Mouse (Mus musculus) MN1 (cell line): ENCODE measurements around the gene Ech1.

ENCODE experiments used
- DNase-seq: peaks from one replicate; pipeline ENCODE4 v3.0.0-alpha.2; 2016; ENCODE audit warnings: low spot score

The Ech1 gene

DNA sequence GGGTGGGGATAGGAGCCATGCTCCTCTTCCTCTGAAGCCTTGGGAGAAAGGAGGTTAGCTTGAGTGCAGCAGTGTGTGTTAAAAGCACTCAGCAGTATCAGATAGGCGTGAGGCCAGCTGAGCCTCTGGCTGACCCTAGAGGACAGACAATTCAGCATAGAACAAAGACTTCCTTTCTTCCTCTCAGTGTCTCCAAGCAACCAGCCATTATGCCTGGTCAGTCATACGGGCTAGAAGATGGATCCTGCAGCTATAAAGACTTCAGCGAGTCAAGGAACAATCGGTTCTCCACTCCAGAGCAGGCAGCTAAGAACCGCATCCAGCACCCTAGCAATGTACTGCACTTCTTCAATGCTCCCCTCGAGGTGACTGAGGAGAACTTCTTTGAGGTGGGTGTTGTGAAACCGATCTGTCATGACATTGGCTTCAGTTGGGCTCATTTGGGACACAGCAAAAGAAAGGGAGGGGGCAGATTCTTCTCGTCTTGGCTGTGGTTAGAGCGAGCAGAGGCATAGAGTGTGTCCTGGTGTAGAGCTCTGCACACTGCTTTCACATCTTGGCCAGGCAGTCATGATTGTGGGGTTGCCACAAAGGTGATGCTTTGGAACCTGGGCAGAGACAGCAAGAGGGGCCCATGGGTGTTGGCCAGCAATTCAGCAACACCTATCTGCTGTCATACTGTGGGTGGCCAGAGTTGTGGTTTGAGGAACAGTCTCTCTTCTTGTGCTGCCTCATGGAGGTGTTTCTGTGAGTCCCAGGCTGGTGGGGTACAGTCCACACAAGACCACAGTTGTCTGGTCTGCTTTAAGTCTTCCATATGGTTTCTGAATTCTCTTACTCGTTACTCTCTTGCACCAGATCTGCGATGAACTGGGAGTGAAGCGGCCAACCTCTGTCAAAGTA is 4.4 kb upstream of the Ech1 start:
- DNase-seq: peak; percentile 91

DNA sequence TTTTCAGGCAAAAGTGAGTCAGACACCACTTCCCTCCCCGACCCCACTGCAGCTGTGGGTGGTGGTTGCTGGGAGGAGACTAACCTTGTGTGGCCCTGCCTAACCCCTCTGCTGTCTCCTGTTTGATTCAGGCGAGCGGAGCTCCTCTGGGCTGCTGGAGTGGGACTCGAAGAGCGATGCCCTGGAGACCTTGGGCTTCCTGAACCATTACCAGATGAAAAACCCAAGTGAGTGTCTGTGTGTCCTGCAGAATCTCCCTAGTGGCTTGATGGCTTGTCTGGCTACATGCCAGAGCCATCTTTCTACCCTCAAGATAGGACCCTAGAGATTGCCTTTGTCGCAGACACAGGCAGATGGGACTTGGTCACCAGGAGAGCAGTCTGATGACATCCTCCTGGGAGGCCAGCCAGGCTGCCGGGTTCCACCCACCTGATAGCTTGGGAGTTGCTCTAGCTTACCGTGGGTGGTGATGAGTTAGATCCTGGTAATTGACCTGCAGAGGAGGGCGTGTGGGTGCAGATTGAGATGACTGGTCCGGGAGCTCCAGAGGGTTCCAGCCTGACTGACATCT is 3.7 kb upstream of the Ech1 start:
- DNase-seq: peak; percentile 88

DNA sequence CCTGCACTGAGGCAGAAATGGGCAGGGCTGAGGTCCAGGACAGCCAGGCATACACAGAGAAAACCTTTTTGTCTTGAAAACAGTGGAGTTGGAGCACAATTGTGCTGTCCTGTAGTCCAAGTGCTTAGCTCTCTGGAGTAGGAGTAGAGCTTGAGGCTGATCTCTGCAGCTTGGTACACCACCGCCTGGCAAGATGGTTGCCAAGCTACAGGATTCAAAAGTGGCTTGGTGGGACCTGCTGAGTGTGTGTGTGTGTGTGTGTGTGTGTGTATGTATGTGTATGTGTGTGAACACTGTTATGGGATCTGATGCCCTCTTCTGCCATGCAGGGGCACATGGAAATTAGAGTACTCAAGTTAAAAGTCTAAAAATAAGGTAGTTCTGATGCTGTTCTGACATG is 2.5 kb upstream of the Ech1 start:
- DNase-seq: no peak

DNA sequence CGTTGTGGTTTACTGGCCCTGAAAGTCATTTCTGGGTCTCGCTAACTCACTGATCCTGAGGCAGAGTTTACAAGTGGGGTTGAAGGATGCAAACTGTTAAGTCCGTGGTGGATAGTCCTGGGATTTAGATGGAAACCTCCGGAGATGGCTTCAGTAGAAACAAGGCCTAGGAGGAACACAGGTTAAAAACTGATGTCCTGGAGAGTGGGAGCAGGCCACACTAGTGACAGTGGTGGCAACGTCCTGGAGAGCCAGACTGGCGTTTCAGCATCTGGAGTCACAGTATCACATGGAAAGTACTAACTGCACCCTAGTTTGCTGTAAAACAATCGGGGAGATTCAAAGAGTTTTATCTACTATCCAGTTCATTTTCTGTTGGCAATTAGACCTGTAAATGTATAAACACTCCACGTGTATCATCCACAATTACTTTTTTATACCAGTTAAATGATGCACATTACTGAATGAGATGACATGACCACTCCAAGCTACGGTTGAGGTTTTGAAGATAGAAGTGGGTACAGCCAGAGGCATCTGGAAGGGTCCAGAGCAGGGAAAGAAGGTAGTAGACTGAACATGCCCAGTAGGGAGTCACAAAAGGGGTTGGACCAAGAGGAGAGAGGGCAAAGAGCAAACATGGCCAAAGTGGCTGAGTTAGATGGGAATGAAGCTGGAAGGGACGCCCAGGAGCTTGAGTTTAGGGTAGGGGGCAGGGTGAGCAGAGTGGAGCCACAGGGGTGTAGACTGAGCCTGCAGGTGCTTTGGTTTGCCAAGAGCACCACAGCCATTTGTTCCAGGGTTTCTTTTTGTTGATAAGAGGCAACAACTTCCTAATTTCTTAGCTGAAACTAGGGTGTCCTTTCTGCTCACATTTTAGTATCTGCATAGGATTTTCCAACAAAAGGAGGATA is 1.8 kb upstream of the Ech1 start:
- DNase-seq: no peak

DNA sequence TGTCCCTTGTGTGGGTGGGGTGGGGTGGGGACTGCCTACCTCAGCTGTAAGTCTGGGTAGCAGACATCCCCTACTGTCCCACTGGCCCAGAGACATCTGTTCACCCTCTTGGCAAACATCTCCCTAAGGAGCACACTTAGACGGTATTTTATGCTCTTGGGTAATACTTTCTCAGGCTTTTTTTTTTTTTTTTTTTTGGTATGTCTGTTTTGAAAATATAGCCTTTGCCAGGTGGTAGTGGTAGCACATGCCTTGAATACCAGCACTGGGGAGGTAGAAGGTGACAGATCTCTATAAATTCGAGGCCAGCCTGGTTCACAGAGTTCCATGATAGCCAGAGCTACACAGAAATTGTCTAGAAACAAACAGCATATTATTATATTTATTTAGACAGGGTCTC is 1.1 kb upstream of the Ech1 start:
- no peak for DNase-seq

DNA sequence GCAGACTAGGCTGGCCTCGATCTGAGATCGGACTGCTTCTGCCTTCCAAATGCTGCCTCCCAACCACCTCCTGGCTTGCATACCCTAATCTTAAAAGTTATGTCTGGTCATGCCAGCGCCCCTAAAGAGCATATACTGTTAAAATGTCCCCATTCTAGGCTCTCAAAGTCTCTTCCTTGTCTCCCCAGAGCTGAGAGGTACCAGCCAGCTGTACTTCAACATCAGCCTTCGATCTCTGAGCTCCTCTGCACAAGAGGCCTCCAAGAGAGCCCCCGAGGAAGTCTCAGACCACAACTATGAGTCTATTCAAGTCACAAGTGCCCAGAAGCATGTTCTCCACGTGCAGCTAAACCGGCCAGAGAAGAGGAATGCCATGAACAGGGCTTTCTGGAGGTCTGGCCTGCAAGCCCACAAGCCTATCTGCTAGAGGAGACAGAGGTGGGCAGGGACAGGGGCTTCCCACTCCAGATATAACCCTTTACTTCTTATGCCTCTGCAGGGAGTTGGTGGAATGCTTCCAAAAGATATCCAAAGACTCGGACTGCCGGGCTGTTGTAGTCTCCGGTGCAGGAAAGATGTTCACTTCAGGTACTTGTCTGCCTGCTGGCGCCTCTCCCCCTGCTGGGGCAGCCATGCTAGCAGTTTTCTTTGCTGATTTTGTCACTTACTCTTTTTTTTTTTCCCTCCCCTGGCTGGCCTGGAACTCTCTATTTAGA is 827 bp downstream of the Ech1 start:
- DNase-seq: peak; percentile 41

DNA sequence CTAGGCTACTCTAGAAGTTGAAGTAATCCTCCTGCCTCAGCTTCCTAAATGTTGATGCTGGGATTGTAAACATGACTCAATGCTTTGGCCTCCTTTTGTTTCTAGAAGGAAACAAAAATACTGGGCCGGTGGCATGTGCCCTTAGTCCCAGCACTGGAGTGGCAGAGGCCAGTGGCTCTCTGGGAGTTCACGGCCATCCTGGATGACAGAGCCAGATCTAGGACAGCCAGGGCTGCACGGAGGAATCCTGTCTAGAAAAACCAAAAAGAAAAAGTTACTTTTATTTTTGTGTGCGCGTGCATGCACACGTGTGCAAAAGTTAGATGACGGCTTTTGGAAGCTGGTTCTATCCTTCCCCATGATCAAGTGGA is 1.4 kb downstream of the Ech1 start:
- no peak for DNase-seq

DNA sequence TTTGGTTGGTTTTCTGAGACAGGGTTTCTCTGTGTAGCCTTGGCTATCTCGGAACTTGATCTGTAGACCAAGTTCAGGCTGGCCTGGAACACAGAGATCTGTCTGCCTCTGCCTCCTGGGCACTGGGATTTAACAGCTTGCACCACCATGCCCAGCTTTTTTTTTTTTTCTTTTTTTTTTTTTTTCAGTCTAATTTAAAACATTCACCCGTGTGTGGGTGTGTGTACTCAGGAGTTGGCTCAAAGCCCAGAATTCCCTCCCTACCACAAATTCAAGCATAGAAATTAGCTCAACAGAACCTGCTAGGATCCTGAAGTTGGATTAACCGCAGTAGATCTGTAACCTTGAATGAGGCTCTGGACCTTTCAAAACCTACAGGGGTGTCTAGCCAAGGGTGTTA is 2.3 kb downstream of the Ech1 start:
- peak; percentile 91 for DNase-seq

DNA sequence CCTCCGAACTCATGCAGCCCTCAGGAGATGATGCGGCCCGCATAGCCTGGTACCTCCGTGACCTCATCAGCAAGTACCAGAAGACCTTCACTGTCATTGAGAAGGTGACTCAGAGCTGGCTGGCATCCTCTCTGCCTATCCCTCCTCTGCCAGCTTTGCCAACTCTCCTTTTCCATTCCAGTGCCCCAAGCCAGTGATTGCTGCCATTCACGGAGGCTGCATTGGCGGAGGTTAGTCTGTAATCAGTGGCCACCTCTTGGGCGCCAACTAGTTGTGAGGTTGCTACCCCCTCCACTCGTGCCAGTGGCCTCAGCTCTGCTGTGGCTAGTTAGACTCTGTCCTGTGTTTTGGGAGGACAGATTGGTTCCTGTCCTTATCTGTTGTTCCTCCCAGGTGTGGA is 4.8 kb downstream of the Ech1 start:
- no peak for DNase-seq

DNA sequence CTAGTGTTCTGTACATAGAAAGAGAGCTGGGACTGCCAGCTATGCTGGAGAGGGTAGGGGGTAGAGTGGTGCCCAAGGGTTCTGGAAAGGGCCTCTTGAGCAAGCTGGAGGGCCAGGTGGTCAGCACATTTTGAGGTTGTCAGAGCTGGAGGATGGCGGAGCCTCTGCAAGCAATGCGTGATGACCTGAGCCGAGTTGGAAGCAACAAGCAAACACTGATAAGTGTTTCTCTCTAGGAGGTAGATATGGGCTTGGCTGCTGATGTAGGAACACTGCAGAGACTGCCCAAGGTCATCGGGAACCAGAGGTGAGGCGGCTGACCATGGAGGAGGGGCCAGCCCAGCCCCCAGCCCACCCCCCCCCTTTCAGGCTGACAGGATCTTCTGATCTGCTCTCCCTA is 6.0 kb downstream of the Ech1 start:
- DNase-seq: no peak

DNA sequence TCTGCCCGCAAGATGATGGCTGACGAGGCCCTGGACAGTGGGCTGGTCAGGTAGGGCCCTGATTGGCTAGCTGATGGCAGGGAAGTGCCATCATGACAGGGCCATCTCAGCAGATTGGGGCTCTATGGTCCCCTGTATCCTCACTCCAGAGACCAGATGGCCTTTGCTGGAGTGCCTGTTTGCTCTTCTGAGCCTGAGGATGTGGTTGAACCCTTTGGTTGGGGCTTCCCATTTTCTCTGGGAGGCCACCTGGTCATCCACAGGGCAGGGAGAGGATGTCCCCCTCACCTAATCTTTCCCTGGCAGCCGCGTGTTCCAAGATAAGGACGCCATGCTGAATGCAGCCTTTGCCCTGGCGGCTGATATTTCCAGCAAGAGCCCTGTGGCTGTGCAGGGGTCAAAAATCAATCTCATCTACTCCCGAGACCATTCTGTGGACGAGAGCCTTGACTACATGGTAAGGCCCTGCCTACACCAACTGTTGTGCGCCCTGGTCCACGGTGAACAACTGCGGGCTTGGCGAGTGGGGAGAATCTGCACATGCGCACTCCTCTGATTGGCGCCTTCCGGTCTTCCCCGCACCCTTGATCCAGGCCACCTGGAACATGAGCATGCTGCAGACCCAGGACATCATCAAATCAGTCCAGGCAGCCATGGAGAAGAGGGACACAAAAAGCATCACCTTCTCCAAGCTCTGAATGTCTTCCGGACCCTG is 6.6 kb downstream of the Ech1 start:
- no peak for DNase-seq

DNA sequence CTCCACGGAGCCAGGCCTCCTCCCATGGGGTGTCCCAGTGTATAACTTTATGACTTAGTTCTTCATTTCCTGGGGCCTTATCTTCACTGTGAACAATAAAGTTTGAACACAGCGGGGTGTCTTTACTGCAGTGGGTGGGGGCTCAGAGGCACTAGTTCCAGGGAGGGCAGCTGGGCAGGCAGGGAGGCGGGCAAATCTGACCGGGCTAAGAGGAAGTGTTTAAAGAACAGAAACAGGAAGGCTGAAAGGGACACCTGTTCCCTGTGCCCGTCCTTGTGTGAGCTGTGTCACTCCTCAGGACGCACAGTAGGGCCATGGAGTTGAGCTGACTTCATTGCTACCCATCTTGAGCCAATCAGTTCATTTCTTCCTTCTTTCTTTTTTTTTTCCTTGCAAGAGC is 7.1 kb downstream of the Ech1 start:
- no peak for DNase-seq

DNA sequence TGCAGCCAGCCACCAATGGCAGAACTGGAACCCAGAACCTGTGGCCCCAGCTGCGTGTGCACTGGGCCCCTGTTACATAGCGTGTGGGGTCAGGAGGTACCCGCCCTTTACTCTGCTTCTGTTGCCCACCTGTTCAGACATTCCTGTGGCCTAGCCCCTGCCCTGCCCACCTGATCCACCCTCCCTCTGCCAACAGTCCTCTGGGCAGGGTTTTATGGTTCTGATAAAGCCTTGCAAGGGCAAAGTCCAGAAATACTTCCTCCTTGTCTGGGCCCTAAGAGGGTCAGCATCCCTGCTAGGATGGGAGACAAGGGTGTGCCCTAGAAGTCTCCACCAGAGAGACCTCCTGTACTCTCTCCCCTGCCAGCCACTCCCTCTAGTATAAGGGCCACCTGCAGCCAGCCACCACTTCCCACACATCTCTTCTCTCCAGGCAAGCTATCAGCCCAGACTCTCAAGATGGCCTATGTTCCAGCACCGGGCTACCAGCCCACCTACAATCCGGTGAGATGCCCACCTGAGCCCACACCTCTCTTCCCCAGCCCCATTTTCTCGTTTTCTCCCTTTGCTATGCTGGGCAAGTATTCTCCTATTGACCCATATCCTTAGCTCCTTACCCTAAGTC is 8.8 kb downstream of the Ech1 start, which contains the start of gene Lgals4:
TSS of gene Lgals4 (plus strand) at position 132 of the 625 bp plus-strand sequence.
- DNase-seq: no peak

DNA sequence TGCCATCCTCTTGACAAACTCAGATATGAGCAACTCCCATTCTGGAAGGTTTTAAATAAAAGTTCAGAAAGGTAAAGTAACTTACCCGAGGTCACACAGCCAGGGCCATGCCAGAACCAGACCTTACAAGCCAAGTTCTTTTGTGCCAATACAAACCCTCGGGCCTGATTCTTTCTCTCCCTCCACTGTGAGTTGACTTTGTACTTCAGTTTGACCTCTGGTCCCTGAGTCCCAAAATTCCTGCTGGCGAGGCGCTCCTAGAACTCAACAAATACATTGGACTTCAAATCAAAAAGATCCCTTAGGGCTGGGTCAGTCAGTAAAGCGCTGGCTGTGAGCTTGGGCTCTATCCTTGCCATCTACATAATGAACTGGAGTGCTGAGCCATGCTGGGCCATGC is 11.9 kb downstream of the Ech1 start:
- no peak for DNase-seq

DNA sequence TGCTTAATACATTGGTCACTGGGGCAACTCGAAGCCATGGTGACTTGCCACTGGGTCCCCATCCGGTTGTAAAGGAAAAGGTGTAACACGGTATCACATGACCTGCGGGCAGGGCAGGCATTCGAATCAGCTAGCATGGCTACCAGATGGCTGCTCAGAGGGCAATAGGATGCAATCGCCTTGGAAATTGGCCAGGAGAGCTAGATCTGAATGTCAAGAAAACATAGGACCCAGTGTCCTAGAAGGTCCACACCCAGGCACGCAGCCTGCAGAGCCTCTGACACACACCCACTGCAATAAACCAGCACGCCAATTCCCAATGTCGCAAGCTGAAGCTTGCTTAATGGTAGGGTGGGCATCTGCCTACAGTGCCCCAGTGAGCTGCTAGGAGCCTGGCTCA is 13.3 kb downstream of the Ech1 start:
- peak; percentile 68 for DNase-seq

DNA sequence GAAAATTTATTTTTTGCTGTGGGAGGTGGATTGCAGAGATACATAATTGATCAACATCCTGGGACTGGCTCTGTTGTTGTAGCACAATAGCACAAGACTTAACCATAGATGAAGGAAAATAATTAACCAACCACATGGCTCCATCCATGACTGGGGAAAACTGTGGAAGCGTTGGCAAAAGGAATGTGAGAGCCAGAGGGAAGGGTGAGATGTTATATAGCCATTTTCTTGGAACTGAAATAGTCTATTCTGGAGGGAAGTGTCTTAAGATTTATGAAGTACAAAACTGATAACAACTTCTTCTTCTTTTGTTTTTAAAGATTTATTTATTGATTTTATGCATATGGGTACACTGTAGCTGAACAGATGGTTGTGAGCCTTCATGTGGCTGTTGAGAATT is 22.3 kb downstream of the Ech1 start:
- DNase-seq: no peak

DNA sequence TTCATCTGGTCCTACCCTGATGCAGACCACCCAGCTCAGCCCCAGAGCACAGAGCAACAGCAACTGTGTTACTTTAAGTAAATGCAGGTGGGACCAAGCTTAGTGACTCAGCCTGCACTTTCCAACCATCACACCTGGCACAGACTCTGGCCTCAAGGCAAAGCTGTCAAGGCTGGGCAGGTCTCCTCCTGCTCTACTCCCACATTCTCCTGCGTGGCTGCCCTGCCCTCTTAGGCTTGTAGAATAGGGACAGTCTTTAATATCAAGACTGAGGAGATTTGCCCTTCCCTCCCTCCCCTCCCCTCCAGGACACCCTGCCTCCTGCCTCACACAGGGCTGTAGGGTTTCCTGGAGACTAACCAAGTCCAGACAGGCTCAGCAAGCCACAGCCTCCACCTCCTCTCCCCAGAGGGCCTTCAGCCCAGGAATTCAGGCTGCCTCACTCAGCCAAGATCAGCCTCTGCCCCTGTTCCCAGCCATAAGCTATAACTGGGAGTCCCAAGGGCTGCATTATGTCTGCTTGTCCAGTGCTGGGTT is 24.8 kb downstream of the Ech1 start:
- DNase-seq: peak; percentile 29

DNA sequence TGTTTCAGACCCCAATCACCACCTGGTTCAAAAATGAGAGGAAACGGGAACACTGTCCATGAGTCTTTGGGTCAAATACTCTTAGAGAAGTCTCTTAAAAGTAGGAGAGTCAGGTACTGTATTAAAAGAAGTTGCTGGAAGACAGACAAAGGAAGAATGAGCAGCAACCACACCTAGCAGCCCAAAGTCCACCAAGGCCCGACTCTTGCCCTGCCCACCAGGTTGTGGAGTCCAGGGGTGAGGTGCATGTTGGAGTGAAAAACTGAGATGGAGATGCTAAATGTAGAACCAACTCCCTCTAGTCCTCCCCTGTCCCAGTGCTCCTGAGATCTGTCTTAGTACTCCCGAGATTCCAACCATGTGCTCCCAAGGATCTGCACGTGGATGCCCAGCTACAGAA is 25.6 kb downstream of the Ech1 start:
- DNase-seq: no peak

DNA sequence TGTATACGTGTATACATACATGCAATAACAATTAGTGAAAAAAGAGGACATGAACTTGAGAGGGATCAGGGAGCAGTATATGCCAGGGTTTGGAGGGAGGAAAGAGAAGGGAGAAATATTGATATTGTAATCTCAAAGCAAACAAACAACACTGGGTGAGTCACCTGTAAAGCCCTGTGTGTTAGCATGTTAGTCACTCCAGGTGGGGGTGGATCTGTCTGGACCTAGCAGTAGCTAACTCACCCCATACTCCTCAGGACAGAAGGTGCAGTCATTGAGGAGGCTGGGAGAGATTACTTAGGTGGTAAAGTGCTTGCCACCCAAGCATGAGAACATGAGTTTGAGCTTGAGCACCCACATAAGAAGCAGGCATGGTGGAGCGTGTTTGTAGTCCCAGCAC is 34.9 kb downstream of the Ech1 start:
- no peak for DNase-seq

DNA sequence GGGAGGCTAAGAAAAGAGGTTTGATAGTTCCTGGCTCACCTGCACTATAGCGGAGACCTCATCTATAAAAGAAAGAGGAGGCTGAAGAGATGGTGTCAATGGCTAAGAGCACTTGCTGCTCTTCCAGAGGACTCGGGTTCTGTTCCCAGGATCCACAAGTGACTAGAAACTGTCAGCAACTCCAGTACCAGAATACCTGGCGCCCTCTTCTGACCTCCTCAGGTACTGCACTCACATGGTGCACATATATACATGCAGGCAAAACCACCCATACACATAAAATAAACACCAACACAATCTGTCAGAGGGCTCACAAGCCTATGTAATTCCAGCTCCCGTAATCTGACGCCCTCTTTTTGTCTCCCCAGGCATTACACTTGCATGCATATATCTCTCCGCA is 35.9 kb downstream of the Ech1 start:
- no peak for DNase-seq
